Mouse (Mus musculus) hindbrain, embryonic 15.5 days (tissue): ENCODE results near the gene Slc22a6. TPM values are rescaled to one million over a fixed set of nuclear protein-coding genes. Genes with fewer than 3 reads are reported as not detected.

Source experiments
- ATAC-seq: fragments of 200-750 bp; cut with Nextera tagmentation; 2 replicates; pipeline ENCODE4 v1.8.0; 2017; ENCODE audit warnings: low read depth, moderate number of reproducible peaks, moderate TSS enrichment; ENCODE audit not compliant: low FRiP score
- H3K27ac ChIP-seq: fragments of 300-500 bp; sonication (generic); replicated peaks from 2 replicates; pipeline ENCODE4 v1.5.1; 2015; ENCODE audit warnings: mild to moderate bottlenecking, inconsistent platforms
- H3K27me3 ChIP-seq: fragments of 300-500 bp; sonication (generic); 2 replicates; pipeline ENCODE4 v1.6.1; 2015; ENCODE audit warnings: control low read depth, inconsistent platforms
- H3K36me3 ChIP-seq: fragments of 300-500 bp; sonication (generic); 2 replicates; pipeline ENCODE4 v1.6.1; 2015; ENCODE audit warnings: control low read depth, inconsistent platforms
- H3K4me1 ChIP-seq: fragments of 300-500 bp; sonication (generic); replicated peaks from 2 replicates; pipeline ENCODE4 v1.6.1; 2015; ENCODE audit warnings: control low read depth, inconsistent platforms
- H3K4me2 ChIP-seq: fragments of 300-500 bp; sonication (generic); 2 replicates; pipeline ENCODE4 v1.6.1; 2015; ENCODE audit warnings: moderate library complexity, mild to moderate bottlenecking, inconsistent platforms
- H3K4me3 ChIP-seq: fragments of 300-500 bp; sonication (generic); 2 replicates; pipeline ENCODE4 v1.5.1; 2015; ENCODE audit warnings: mild to moderate bottlenecking, inconsistent platforms
- H3K9ac ChIP-seq: fragments of 300-500 bp; sonication (generic); 2 replicates; pipeline ENCODE4 v1.6.1; 2015; ENCODE audit warnings: inconsistent platforms
- H3K9me3 ChIP-seq: fragments of 300-500 bp; sonication (generic); 2 replicates; pipeline ENCODE4 v1.6.1; 2016; ENCODE audit warnings: control low read depth, inconsistent platforms
- WGBS: fragments of 180-500 bp; shearing (Covaris S2); methylation state at CpG from one replicate; pipeline ENCODE4 v1.1.7; 2015; 5-methylcytosine and 5-hydroxymethylcytosine counted together
- polyA plus RNA-seq: library from polyadenylated mRNA; unstranded; fragments of >200 nt; fragmentation: Nextera tagmentation; extraction: Ambion mirVana; gene quantifications from 2 replicates; pipeline ENCODE4 v1.2.1, GENCODE M21; 2015

Slc22a6 gene
- polyA plus RNA-seq, result 9.6 and 11.9 TPM in 2 replicates

DNA sequence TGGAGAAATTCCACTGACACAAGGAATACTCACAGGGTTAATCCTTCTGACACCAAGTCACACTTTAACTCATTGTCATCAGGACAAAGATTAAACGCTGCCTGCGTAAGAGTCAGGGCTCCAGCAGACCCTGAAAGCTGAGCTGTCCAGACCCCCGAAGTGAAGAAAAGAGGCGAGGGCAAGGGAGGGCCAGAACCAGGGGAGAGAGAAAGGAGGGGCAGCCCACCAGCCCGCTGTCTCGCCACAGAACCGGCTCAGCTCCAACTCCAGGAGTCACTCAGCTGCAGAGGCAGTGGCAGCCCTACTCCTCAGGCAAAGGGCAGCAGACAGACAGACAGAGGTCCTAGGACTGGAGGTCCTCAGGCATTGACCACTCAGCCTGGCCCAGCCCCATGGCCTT lies at the start of gene Slc22a6:
Gene Slc22a6, plus strand, starts transcription at position 136 of the 400 bp plus-strand sequence.
- H3K4me1 ChIP-seq, result no peaks in the 10 kb centered on the region
- WGBS, result 9% methylated on average over 7 of the region's 7 CpGs
- no peak within 1 kb of the TSS for H3K4me2 ChIP-seq
- no peak within 1 kb of the TSS for H3K27ac ChIP-seq
- H3K9ac ChIP-seq, result no peak within 1 kb of the TSS
- no peak within 1 kb of the TSS for H3K4me3 ChIP-seq
- no peaks in the 10 kb centered on the region for H3K9me3 ChIP-seq
- no peaks in the 10 kb centered on the region for H3K36me3 ChIP-seq
- no peaks in the 10 kb centered on the region for H3K27me3 ChIP-seq
- ATAC-seq, result no peak

GRCm38 (mm10) chr19:8569453-8569863 lies 48.4 kb upstream of the Slc22a6 start:
- ATAC-seq, result peak; percentile 43; the same call in 1 of the 2 replicates
- H3K27ac ChIP-seq, result no peak overlapping the region
- 6% methylated on average over 14 of the region's 14 CpGs for WGBS
- H3K9me3 ChIP-seq, result no peaks in the 10 kb centered on the region
- H3K4me3 ChIP-seq, result peak overlapping the region; percentile 34
- H3K27me3 ChIP-seq, result no peaks in the 10 kb centered on the region
- H3K4me1 ChIP-seq, result 0 out of 2 replicates have a peak, but pooled peaks cover 7% of the 10 kb centered on the region
- H3K36me3 ChIP-seq, result no peaks in the 10 kb centered on the region
- H3K4me2 ChIP-seq, result peak overlapping the region; percentile 69
- H3K9ac ChIP-seq, result no peak overlapping the region

- 71% methylated on average over 2 of the region's 2 CpGs for WGBS
- Histone ChIP-seq H3K9ac (no peak overlapping the region), H3K27me3 (no peaks in the 10 kb centered on the region), H3K27ac (no peak overlapping the region), H3K36me3 (no peaks in the 10 kb centered on the region), H3K4me1 (0 out of 2 replicates have a peak, but pooled peaks cover 7% of the 10 kb centered on the region), H3K4me2 (no peak overlapping the region), H3K4me3 (no peak overlapping the region), H3K9me3 (no peaks in the 10 kb centered on the region)
- no peak for ATAC-seq
Measured at GRCm38 (mm10) chr19:8570341-8571040, 47.3 kb upstream of the Slc22a6 start.

GRCm38 (mm10) chr19:8571746-8572145 lies 46.1 kb upstream of the Slc22a6 start:
- no peaks in the 10 kb centered on the region for H3K36me3 ChIP-seq
- 67% methylated on average over 7 of the region's 7 CpGs for WGBS
- 0 out of 2 replicates have a peak, but pooled peaks cover 7% of the 10 kb centered on the region for H3K4me1 ChIP-seq
- no peaks in the 10 kb centered on the region for H3K9me3 ChIP-seq
- no peaks in the 10 kb centered on the region for H3K27me3 ChIP-seq
- no peak overlapping the region for H3K9ac ChIP-seq
- no peak for ATAC-seq
- no peak overlapping the region for H3K4me3 ChIP-seq
- no peak overlapping the region for H3K4me2 ChIP-seq
- H3K27ac ChIP-seq, result 0 out of 2 replicates have a peak overlapping the region, but pooled peaks have one; percentile 31

DNA sequence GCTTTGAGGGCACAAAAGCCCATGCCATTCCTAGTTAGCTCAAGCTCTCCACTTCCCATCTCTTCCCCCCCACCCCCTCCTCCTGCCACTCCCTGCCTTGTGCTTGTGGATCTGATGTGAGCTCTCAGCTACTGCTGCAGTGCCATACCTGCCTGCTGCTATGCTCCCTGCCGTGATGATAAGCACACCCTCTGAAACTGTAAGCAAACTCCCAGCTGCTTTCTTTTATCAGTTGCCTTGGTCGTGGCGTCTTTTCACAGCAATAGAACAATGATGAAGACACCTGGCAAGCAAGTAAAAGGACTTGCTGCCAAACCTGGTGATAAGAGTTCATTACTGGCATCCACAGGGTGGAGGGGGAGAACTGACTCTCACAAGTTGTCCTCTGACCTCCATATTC lies 45.4 kb upstream of the Slc22a6 start:
- H3K9ac ChIP-seq, result no peak overlapping the region
- no peaks in the 10 kb centered on the region for H3K27me3 ChIP-seq
- no peak overlapping the region for H3K4me2 ChIP-seq
- 0 out of 2 replicates have a peak, but pooled peaks cover 7% of the 10 kb centered on the region for H3K4me1 ChIP-seq
- H3K4me3 ChIP-seq, result no peak overlapping the region
- H3K9me3 ChIP-seq, result no peaks in the 10 kb centered on the region
- no peak for ATAC-seq
- H3K36me3 ChIP-seq, result no peaks in the 10 kb centered on the region
- 36% methylated on average over 3 of the region's 3 CpGs for WGBS
- no peak overlapping the region for H3K27ac ChIP-seq

GRCm38 (mm10) chr19:8577432-8577831 lies 40.4 kb upstream of the Slc22a6 start:
- no peak for ATAC-seq
- H3K27me3 ChIP-seq, result no peaks in the 10 kb centered on the region
- no peak overlapping the region for H3K4me2 ChIP-seq
- no peak overlapping the region for H3K4me3 ChIP-seq
- no peak overlapping the region for H3K27ac ChIP-seq
- 92% methylated on average over 4 of the region's 4 CpGs for WGBS
- no peak overlapping the region for H3K9ac ChIP-seq
- H3K36me3 ChIP-seq, result no peaks in the 10 kb centered on the region
- no peaks in the 10 kb centered on the region for H3K9me3 ChIP-seq
- H3K4me1 ChIP-seq, result peaks cover 9% of the 10 kb centered on the region

DNA sequence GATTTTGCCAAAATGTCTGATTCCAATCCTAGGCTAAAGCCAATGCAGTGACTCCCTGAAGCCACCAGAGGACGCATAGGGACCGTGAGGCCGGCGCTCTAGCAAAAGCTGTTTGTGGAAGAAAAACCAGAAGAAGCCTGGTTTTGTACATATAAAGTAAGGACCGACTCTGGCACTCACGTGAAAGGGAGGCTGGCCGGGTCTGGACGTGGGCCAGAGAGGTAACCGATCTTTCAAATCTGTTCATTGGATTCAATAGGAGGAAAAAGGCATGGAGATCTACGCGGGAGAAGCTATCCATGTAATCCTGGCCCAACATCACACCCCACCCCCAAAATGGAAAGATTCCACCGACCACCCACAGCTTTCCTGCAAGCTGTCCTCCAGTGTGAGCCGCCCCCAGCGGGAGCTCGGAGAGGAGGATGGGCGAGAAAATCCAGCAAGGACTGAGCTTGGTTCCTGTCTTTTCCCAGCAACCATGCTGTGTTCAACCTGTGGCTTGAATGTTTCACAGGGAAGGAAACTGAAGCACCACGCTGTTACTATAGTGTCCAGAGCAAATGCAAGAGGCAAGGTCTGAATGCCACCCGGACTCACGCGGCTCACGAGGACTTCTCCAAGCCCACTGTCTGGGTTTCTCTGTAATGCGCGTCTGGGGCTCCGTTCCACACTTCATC lies 39.4 kb upstream of the Slc22a6 start:
- Histone ChIP-seq H3K36me3 (no peaks in the 10 kb centered on the region), H3K27me3 (no peaks in the 10 kb centered on the region), H3K4me1 (peaks cover 9% of the 10 kb centered on the region), H3K27ac (peak overlapping the region; percentile 31), H3K9ac (peak overlapping the region; percentile 41), H3K4me2 (peak overlapping the region; percentile 74), H3K9me3 (no peaks in the 10 kb centered on the region), H3K4me3 (peak overlapping the region; percentile 37)
- WGBS, result 8% methylated on average over 24 of the region's 24 CpGs
- ATAC-seq, result peak; percentile 86

DNA sequence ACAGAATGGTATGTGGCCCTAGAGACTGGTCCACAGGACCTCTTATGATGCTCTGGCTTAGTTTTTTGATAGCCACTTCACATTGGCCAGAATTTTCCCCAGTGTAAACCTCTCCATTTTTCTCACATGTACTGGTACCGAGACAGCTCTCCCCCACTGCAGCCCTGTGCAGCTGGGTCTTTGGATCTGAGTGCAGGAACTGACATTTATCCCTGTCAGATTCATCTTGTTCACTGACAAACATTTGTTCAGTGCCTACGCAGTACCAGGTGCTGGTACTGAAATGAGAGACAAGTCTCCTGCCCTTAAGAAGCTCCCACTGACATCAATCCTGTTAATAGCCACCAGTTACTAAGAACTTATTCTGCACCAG lies 38.9 kb upstream of the Slc22a6 start:
- Histone ChIP-seq H3K9me3 (no peaks in the 10 kb centered on the region), H3K4me1 (peaks cover 9% of the 10 kb centered on the region), H3K27me3 (no peaks in the 10 kb centered on the region), H3K27ac (peak overlapping the region; percentile 31), H3K4me2 (peak overlapping the region; percentile 74), H3K4me3 (peak overlapping the region; percentile 37), H3K36me3 (no peaks in the 10 kb centered on the region), H3K9ac (peak overlapping the region; percentile 41; the same call in 1 of the 2 replicates)
- 55% methylated on average over 2 of the region's 2 CpGs for WGBS
- ATAC-seq, result no peak; the same call in 1 of the 2 replicates

DNA sequence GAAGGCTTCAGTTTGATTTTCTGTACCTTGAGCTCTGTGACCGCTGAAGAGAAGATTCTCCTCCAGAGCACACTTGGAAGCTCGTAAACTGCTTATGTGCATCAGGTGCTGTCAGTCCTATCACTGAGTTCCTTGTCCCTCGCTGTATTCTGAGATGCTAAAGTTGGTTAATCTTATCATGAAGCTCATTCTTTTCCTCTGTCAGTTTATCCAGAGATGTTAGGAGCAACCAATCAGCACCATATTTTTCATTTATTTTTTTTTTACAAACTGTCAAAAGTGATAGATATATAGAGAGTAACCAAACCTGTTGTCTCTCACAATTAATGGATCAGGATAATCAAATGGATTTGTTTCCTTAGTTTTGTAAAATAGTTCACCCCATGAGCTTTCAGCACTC lies 32.5 kb upstream of the Slc22a6 start:
- Histone ChIP-seq H3K27ac (no peak overlapping the region), H3K4me3 (no peak overlapping the region), H3K9me3 (no peaks in the 10 kb centered on the region), H3K4me1 (no peaks in the 10 kb centered on the region), H3K9ac (no peak overlapping the region), H3K4me2 (no peak overlapping the region), H3K27me3 (no peaks in the 10 kb centered on the region), H3K36me3 (no peaks in the 10 kb centered on the region)
- WGBS, result 90% methylated on average over 3 of the region's 3 CpGs
- no peak for ATAC-seq

DNA sequence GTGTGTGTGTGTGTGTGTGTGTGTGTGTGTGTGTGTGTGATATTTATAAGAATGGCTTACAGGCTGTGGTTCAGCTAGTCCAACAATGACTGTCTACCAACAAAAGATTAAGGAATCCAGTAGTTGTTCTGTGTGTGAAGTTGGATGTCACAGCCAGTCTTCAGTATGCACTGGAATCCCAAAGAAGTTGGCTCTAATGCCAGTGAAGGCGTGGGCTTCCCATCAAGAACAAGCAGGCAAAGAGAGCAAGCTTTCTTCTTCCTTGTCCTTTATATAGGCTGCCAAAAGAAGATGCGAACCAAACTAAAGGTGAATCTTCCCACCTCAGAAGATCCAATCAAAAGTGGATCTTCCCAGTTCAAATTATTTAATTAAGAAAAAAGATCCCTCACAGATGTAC lies 31.9 kb upstream of the Slc22a6 start:
- Histone ChIP-seq H3K27me3 (no peaks in the 10 kb centered on the region), H3K9ac (no peak overlapping the region), H3K4me2 (no peak overlapping the region), H3K9me3 (no peaks in the 10 kb centered on the region), H3K4me1 (no peaks in the 10 kb centered on the region), H3K36me3 (no peaks in the 10 kb centered on the region), H3K27ac (no peak overlapping the region), H3K4me3 (no peak overlapping the region)
- 87% methylated on average over 2 of the region's 2 CpGs for WGBS
- no peak for ATAC-seq

- 48% methylated on average over 3 of the region's 3 CpGs for WGBS
- Histone ChIP-seq H3K4me1 (no peaks in the 10 kb centered on the region), H3K9ac (no peak overlapping the region), H3K36me3 (no peaks in the 10 kb centered on the region), H3K9me3 (no peaks in the 10 kb centered on the region), H3K4me2 (no peak overlapping the region), H3K27me3 (no peaks in the 10 kb centered on the region), H3K27ac (no peak overlapping the region), H3K4me3 (no peak overlapping the region)
- ATAC-seq, result no peak
Measured at GRCm38 (mm10) chr19:8586350-8586749, 31.5 kb upstream of the Slc22a6 start.

DNA sequence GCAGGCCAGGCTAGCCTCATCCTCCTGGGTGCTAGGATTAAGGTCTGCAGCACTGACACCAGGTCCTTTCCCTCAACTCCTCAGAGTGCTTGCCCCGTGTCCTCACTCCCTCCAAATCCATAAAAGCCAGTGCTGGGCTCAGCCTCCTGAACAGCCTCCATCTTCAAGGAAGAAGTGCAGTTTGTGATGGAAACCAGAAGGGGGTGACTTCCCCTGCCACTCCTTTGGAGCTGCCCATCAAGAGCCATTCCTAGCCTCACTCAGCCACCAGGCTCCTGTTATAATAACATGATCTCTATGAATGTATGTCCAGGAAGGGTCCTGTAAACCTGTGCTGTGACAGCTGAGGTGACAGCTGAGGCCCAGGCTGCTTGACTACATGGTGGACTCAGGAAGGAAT lies 30.5 kb upstream of the Slc22a6 start:
- no peaks in the 10 kb centered on the region for H3K4me1 ChIP-seq
- no peaks in the 10 kb centered on the region for H3K36me3 ChIP-seq
- no peaks in the 10 kb centered on the region for H3K9me3 ChIP-seq
- no peak overlapping the region for H3K4me3 ChIP-seq
- ATAC-seq, result no peak
- H3K27ac ChIP-seq, result no peak overlapping the region
- no peak overlapping the region for H3K4me2 ChIP-seq
- no peaks in the 10 kb centered on the region for H3K27me3 ChIP-seq
- no peak overlapping the region for H3K9ac ChIP-seq
- 52% methylated on average over 1 of the region's 1 CpGs for WGBS
